Mouse (Mus musculus): ENCODE results near the gene Wdr61.
"Not testable (repeated sequence)": the region's sequence is repeated elsewhere in the genome, so short reads cannot be mapped to it uniquely, and the experiment has no call there.

Wdr61 gene

DNA sequence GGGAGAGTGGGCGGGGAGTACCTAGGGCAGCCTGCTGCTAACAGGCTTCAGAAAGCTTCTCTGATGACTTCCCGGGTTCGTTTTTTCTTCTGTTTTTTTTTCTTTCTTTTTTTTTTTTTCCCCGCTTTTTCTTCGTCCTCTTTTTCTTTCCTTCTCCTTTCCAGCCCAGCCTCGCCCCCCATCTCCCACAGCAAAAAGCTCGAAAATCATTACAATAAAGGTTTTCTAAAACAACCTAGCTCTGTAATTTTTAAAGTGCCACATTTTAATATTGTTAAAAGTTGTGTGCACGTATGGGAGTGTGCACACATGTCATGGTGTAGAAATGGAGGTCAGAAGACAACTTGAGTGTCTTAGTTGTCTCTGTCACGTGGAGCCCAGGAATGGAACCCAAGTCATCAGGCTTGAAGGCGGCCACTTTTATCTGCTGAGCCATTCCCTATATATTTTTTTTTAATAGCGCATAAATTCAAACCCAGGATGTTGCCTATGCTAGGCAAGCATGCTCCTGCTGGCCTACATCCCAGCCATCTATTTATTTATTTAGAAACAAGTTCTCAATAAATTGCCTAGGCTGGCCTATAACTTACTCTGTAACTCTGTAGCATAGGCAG is 427 bp upstream of the Wdr61 start:
- in situ Hi-C loops (cut with MboI, MseI): loop anchor here in 1 of 2 experiments (10.0 kb wide), 1 partner anchor 1360 kb away; no protein-coding TSS in a partner anchor

GRCm38 (mm10) chr9:54732122-54732521 is 2.2 kb downstream of the Wdr61 start:
- in situ Hi-C loops (cut with MboI, MseI): loop anchor here in 1 of 2 experiments (10.0 kb wide), 1 partner anchor 1363 kb away; no protein-coding TSS in a partner anchor

- in situ Hi-C loops (cut with MboI, MseI): no loop called here
Measured at GRCm38 (mm10) chr9:54726315-54726714, 8.0 kb downstream of the Wdr61 start.

GRCm38 (mm10) chr9:54722596-54722995 is 11.7 kb downstream of the Wdr61 start:
- in situ Hi-C loops (cut with MboI, MseI): no loop called here

DNA sequence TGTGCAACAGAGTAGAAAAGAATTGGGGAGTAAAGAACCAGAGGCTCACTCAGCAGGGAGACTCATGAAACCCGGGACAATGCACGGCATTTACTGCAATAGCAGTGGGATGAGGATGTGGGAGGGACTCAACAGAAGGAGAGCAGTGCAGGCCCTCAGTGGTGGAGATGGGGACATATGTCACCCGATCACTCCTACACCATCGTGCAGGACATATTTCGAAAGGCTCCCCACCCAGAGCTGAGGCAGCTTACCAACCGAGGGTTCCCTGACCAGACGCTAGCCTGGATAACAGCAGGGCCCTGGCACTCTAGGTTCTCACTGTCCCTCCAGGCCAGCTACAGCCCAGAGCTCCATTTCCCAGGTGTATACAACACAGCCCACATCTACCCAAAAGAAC is 12.2 kb downstream of the Wdr61 start:
- in situ Hi-C loops (cut with MboI, MseI): no loop called here

DNA sequence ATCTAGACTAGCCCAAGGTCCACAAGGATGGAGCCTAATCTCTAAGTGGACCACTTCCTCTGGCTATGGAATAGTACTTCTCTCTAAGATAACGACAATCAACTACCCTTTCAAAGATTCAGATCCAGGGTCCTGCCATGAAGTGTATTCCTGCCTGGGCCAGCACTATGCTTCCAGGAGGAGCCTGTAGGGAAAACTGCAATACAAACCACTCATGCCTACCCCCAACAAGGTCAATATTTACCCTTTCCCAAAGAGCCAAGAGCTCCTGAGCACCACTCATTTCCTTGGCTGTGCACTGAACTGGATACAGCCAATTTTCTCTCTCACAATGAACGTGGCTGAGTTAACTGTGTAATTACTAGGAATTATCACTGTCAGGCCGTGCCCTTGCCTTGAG is 16.8 kb downstream of the Wdr61 start:
- in situ Hi-C loops (cut with MboI, MseI): no loop called here

DNA sequence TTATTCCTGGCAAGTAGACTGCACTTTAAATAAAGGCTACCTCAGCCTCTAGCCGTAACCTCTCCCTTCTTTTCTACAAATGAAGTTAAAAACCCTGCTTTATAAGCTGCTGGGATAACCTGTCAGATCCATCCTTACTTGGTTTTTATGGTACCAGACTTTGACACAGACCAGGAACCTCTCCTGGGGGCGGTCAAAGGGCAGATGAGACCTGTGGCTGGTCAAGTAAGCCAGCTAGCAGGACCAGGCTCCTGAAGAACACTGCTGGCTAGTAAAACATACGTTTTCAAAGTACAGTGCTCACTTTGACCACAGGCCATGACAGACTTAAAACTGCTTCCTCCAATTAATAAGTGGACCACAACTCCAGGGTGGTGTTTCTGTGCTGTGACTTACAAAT is 18.5 kb downstream of the Wdr61 start:
- in situ Hi-C loops (cut with MboI, MseI): no loop called here

DNA sequence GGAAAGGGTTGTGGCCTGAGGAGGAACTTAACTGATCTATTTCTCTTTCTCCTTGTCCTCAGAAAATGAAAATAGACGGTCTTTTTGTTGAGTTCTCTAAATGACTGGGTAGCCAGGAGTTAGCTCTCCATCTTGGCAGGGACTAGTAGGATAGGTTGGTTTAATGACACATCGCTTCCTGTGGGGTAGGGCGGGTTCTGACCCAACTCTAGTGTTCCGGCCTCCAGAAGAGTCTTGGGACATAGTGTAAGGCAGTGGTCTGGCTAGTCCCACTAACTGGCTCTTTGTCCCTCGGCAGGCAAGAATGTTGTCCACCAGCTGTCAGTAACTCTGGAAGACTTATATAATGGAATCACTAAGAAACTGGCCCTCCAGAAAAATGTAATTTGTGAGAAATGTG is 26.2 kb downstream of the Wdr61 start:
- in situ Hi-C loops (cut with MboI, MseI): no loop called here

DNA sequence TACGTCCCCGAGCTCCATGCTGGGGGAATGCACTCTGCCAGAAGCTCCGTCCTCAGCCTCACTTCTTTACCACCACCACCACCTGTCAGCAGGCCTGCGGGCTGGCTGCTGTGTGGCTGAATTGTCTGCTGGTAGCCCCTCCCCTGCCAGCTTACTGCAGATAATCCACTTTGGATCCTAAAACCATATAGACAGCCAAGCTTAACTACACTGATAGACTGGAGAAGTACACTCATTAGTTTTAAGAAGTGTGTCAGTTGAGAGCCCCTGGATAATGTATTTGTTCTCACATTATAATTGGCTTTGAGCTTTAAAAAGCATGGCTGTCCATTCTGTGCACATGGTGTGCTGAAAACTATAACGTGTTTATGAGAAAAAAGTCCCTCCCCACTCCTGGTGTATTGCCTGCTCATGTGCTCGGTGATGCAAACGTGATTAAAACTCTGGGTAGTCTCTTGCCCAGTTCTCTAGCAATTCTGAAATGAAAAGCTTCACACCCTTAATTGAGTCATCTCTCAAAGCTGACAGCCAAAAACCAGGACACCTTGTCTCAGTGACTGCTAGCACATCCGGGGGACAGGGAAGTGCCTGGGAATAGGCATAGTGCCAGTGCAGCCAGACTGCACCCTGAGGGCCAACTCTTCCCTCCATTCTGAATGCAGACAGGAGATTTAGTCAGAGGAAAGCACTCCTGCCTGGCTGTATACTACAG is 26.9 kb downstream of the Wdr61 start:
- in situ Hi-C loops (cut with MboI, MseI): no loop called here

- in situ Hi-C loops (cut with MboI, MseI): no loop called here
Measured at GRCm38 (mm10) chr9:54705561-54705960, 28.8 kb downstream of the Wdr61 start.

DNA sequence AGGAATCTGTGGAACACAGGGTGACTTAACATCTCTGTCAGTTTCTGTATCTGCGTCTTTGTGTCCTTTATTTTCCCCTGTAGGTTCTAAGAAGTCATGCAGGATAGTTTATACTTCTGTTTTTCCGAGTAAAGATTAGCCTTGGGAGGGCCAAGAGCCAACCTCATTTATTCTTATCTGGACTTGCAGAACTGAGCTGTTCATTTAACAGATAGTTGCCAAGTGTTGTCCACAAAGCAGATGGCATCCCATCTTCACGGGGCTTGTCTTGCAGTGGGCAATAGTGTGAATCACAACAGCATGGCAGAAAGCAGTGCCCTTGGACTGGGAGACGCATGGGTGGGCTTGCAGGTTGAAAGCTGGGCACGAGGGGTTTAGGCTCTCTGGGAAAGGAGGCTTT is 30.0 kb downstream of the Wdr61 start:
- in situ Hi-C loops (cut with MboI, MseI): no loop called here

DNA sequence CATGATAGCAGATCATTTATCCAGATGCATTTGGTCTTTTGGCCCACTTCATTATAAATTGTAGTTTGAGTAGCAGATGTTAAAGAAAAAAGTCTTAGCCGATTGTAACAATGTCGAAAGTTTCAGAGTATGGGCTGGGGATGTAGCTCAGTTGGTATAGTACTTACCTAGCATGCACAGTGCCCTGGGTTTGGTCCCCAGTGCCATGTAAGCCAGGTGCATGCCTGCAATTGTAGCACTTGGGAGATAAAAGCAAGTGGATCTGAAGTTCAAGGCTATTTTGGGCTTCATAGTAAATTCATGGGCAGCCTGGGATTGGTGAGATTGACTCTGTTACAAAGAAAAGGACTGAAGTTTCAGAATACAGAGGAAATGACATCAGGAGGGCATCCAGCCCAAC is 31.7 kb downstream of the Wdr61 start:
- in situ Hi-C loops (cut with MboI, MseI): no loop called here

DNA sequence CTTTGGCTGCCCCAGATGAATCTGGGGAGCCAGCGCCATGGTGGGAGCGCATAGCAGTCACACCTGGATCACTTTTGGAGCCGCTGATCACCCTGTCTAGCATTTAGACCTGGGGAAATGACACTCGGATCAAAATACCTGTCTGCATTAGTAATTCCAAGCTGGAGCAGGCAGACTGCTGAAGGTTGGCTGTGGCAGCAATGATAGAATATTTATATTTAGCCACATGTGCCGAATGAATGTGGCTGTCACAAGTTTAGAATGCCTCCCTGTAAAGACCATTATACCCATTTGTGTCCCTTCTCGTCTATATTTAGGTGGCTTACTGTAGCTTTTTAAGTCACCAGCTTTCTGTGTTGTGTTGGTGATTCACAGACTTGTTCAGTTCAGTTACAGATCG is 33.6 kb downstream of the Wdr61 start:
- in situ Hi-C loops (cut with MboI, MseI): no loop called here

- in situ Hi-C loops (cut with MboI, MseI): no loop called here
Measured at GRCm38 (mm10) chr9:54700174-54700475, 34.2 kb downstream of the Wdr61 start.

DNA sequence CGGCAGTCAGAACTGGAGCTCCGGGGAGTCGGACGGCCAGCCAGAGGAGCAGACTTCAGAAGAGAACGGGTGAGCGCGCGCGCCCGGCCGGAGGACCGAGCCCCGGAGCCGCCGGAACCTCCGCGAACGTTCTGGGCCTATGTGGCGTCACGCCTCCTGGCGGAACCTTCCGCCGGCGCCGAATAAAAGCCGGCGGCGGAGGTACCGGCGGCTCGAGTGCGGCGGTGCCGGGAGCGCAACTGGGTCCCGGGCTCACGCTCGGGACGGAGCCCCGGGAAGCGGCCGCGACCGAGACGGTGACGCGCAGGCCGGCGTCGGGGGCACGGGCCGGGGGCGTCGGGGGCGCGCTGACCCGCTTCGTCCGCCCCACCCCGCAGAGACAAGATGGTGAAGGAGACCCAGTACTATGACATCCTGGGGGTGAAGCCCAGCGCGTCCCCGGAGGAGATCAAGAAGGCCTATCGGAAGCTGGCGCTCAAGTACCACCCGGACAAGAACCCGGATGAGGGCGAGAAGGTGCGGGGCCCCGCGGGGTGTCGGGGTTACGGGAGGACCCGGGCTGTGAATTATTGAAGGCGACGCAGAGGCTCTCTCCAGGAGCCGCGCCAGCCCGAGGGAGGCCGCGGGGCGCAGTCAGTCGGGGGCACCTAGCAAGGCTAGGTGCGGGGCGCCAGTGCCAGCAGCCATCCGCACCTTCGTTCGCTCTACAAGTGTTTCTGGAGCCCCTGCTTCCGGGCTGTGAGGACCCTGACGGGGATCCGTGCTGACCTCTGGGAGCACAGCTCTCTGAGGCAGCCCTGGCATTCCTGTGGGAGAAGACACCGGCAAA is 34.8 kb downstream of the Wdr61 start:
- in situ Hi-C loops (cut with MboI, MseI): no loop called here

DNA sequence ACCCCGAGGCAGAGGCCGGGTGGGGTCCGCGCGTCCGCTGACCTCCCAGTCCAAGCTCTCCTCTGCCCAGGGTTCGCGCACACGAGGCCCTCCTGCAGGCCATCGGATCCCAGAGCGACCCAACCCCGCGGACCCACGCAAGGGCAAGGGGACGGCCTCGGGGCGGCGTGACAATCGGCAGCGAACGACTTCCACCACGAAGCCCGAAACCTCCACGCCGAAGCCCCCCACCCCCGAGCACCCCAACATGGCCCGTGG is 35.3 kb downstream of the Wdr61 start:
- in situ Hi-C loops (cut with MboI, MseI): no loop called here

- in situ Hi-C loops (cut with MboI, MseI): no loop called here
Measured at GRCm38 (mm10) chr9:54698318-54699086, 35.8 kb downstream of the Wdr61 start, which contains the start of gene Dnaja4. Dnaja4 (plus strand) TSS chr9:54698873.

DNA sequence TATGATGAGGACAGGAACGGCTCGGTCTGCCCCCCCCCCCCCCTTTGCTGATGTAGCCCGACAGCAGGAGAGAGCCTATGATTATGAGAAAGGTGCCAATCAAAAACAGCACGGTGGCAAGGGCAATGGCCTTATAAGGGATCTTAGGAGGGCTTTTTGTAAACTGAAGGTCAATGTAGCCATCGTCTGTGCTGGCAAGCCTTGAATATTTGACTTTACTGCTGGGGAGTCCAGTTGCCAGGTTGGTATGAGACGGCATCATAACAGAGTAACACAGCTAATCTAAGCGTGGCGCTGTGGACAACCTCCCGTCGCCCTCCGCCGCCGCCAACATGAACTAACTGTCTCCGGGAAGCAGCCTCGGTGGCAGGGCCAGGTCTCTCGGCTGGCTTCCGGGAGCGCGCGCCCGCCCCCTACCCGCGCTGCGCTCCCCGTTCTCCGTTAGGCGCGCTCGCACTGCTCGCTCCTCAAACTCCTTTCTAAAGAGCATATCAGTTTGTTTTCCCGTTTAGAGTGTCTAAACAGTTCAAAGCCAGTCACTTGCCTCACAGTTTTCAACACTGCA is 43.0 kb downstream of the Wdr61 start:
- in situ Hi-C loops (cut with MboI, MseI): not testable (repeated sequence)

- in situ Hi-C loops (cut with MboI, MseI): not testable (repeated sequence)
Measured at GRCm38 (mm10) chr9:54690697-54691096, 43.6 kb downstream of the Wdr61 start.

DNA sequence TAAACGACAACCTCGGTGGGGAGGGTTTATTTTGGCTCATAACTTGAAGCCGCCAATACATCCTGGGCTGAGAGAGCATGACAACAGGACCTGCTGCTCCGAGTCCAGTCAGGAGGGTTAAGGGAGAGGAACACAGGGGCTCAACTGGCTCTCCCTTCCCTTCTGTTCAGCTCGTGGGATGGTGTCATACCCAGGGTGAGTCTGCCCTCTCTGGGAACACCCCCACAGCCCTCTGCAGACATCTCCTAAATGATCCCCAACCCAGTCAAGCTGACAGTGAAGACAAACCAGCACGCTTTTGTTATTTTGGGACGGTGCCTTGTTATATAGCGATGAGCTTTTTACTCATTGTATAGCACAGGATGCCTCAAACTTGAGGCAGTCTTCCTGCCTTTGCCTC is 44.9 kb downstream of the Wdr61 start:
- in situ Hi-C loops (cut with MboI, MseI): no loop called here

Data from T-helper 17 cell (primary cell).